Mouse (Mus musculus) monocyte, adult 5-6 weeks (primary cell): ENCODE results near the gene Tnfrsf11a. TPM values are rescaled to one million over a fixed set of nuclear protein-coding genes. Genes with fewer than 3 reads are reported as not detected.

Source experiments
- ATAC-seq: fragments of 153-309, 156-312 bp; replicated peaks from 2 replicates; pipeline ENCODE4 v1.8.0; 2017; ENCODE audit warnings: mild to moderate bottlenecking; ENCODE audit not compliant: low TSS enrichment, insufficient number of reproducible peaks, severe bottlenecking, poor library complexity, low FRiP score
- total RNA-seq: library from RNA; stranded (forward); fragments of 200-1000, 200-491, 200-594 nt; gene quantifications from 3 replicates; pipeline ENCODE4 v1.2.3, GENCODE M21; 2017

The Tnfrsf11a gene
- total RNA-seq, 1 experiment from 2014 or later, result 6.6 TPM

GRCm38 (mm10) chr1:105880555-105881304 is 100.2 kb downstream of the Tnfrsf11a start:
- ATAC-seq, result no peak

- no peak for ATAC-seq
Measured at GRCm38 (mm10) chr1:105881466-105881865, 100.9 kb downstream of the Tnfrsf11a start.

GRCm38 (mm10) chr1:105883498-105883897 is 103.0 kb downstream of the Tnfrsf11a start:
- ATAC-seq, result no peak

GRCm38 (mm10) chr1:105885101-105885500 is 104.6 kb downstream of the Tnfrsf11a start:
- ATAC-seq, result no peak

GRCm38 (mm10) chr1:105885575-105885974 is 105.1 kb downstream of the Tnfrsf11a start:
- no peak for ATAC-seq

GRCm38 (mm10) chr1:105886358-105886757 is 105.8 kb downstream of the Tnfrsf11a start:
- ATAC-seq, result no peak

GRCm38 (mm10) chr1:105891032-105891725 is 110.7 kb downstream of the Tnfrsf11a start:
- peak; percentile 89 for ATAC-seq

GRCm38 (mm10) chr1:105895019-105895418 is 114.5 kb downstream of the Tnfrsf11a start:
- ATAC-seq, result no peak

Other genes starting within 250 kb of the Tnfrsf11a start
- gene Pign, start 117.0 kb upstream of the Tnfrsf11a start, total RNA-seq, result 23.6 to 55.7 TPM (median 29.9 TPM) in 3 replicates
- gene Relch, start 116.9 kb upstream of the Tnfrsf11a start, total RNA-seq, result 57.6 to 91.4 TPM (median 58.8 TPM) in 3 replicates
- gene Zcchc2, start 209.7 kb downstream of the Tnfrsf11a start, total RNA-seq, result 40.5 to 52.4 TPM (median 42.4 TPM) in 3 replicates